ENCODE assay signal across 20 mouse cellular contexts in the genomic region with DNA sequence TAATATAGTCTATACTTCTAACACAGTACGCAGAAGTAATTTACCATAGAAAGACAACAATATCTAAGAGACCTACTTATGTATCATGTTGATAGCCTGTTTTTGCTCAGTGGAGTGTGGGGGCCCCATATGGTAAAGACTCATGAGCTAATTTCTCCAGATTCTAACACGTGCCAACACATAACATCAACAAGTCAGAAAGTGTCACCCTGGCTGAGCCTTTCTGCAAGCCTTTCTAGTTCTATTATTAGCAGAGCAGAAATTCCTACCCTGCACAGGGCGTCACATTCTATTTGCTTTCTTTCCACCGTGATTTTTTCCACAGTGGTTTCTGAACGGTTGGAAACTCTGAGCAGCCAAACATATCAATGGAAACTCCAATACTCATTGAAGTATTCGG.
DNase-seq lines count a peak whose midpoint lies in the region; ATAC-seq and TF ChIP-seq lines count a peak whose summit lies in the region.
"Had no signal": no experiment of that assay in that cellular context is flagged by ENCODE, and none has a peak within 500 bp of the region (broad histone marks: within the 10 kb centered on the region; RNA-seq: fewer than 3 reads in every experiment).

No protein-coding gene starts in this region.

- H3K4me3 ChIP-seq in heart, embryonic 10.5 days = no peak overlapping the region
- H3K4me3 ChIP-seq in limb, embryonic 14.5 days (replicated peaks; ENCODE audit: low read length) = no peak overlapping the region
- no peak overlapping the region for H3K4me3 ChIP-seq in limb, embryonic 10.5 days
- no peak overlapping the region for H3K4me3 ChIP-seq in heart, embryonic 14.5 days (ENCODE audit: control insufficient read depth in 1 of 2, insufficient read depth in 1 of 2, low read depth in 1 of 2, low read length in 2 of 2)
- H3K4me3 ChIP-seq: embryonic facial prominence, embryonic 15.5 days; erythroblast, embryonic 14.5 days; forebrain, embryonic 10.5 days; intestine, embryonic 15.5 days had no signal

- TF ChIP-seq POLR2A in limb, embryonic 14.5 days (IDR thresholded peaks at IDR 0.05; ENCODE audit: borderline replicate concordance, extremely low read depth, insufficient read depth, insufficient read length) = no peak

- H3K27ac ChIP-seq in heart, embryonic 10.5 days = peak overlapping the region; percentile 67; the same call in 1 of the 2 replicates
- no peak overlapping the region for H3K27ac ChIP-seq in limb, embryonic 14.5 days (replicated peaks; ENCODE audit: low read depth, low read length)
- no peak overlapping the region for H3K27ac ChIP-seq in limb, embryonic 10.5 days
- peak overlapping the region; percentile 68 to 71 for H3K27ac ChIP-seq in heart, embryonic 14.5 days (replicated peaks in 1 of 2; ENCODE audit: control insufficient read depth in 1 of 2, insufficient read depth in 1 of 2, low read depth in 2 of 2, low read length in 2 of 2)
- H3K27ac ChIP-seq: embryonic facial prominence, embryonic 15.5 days; forebrain, embryonic 10.5 days; hindbrain, embryonic 14.5 days; intestine, embryonic 15.5 days had no signal

- no peak for DNase-seq in heart, embryonic 10.5 days (ENCODE audit: low spot score)
- no peak for DNase-seq in heart, adult 11 months
- DNase-seq in limb, embryonic 14.5 days (ENCODE audit: low spot score) = no peak
- DNase-seq in limb, embryonic 10.5 days (ENCODE audit: low spot score) = no peak
- peak; percentile 19 to 22 for DNase-seq in heart, postnatal 10 days
- no peak for DNase-seq in testis, postnatal 10 days (ENCODE audit: low spot score)
- DNase-seq in cerebellum, adult 9-10 months = no peak
- DNase-seq: adrenal gland, adult 8-10 months; cerebellum, adult 2 months; cerebellum, postnatal 14 days; gastrocnemius, postnatal 36 days; kidney, adult 18-20 months had no signal

- peak overlapping the region; percentile 11; the same call in 1 of the 2 replicates for H3K4me2 ChIP-seq in limb, embryonic 14.5 days (replicated peaks; ENCODE audit: low read depth, low read length, severe bottlenecking)
- H3K4me2 ChIP-seq in heart, embryonic 14.5 days (ENCODE audit: low read length) = peak overlapping the region; percentile 63
- H3K4me2 ChIP-seq: embryonic facial prominence, embryonic 15.5 days; hindbrain, embryonic 14.5 days; intestine, embryonic 15.5 days had no signal

- intact Hi-C loops in heart, postnatal 10 days (cut with DNase I) = no loop called here

- H3K27me3 ChIP-seq in heart, embryonic 10.5 days (ENCODE audit: insufficient read depth, poor library complexity, severe bottlenecking) = no peaks in the 10 kb centered on the region
- no peaks in the 10 kb centered on the region for H3K27me3 ChIP-seq in limb, embryonic 14.5 days (ENCODE audit: control insufficient read depth, insufficient read depth, low read length)
- no peaks in the 10 kb centered on the region for H3K27me3 ChIP-seq in limb, embryonic 10.5 days (ENCODE audit: low read depth, poor library complexity, severe bottlenecking)
- no peaks in the 10 kb centered on the region for H3K27me3 ChIP-seq in heart, embryonic 14.5 days (ENCODE audit: control insufficient read depth, insufficient read depth, low read length)
- H3K27me3 ChIP-seq: embryonic facial prominence, embryonic 15.5 days; intestine, embryonic 15.5 days had no signal

- no peaks in the 10 kb centered on the region for H3K9me3 ChIP-seq in heart, embryonic 10.5 days
- H3K9me3 ChIP-seq in limb, embryonic 14.5 days (ENCODE audit: control insufficient read depth, low read length) = no peaks in the 10 kb centered on the region
- H3K9me3 ChIP-seq in limb, embryonic 10.5 days (replicated peaks) = no peaks in the 10 kb centered on the region
- no peaks in the 10 kb centered on the region for H3K9me3 ChIP-seq in heart, embryonic 14.5 days (ENCODE audit: control insufficient read depth, low read length)
- H3K9me3 ChIP-seq: embryonic facial prominence, embryonic 15.5 days; forebrain, embryonic 10.5 days; G1E; intestine, embryonic 15.5 days had no signal

- no peaks in the 10 kb centered on the region for H3K36me3 ChIP-seq in heart, embryonic 10.5 days
- no peaks in the 10 kb centered on the region for H3K36me3 ChIP-seq in limb, embryonic 14.5 days (ENCODE audit: control insufficient read depth, insufficient read depth, low read length)
- H3K36me3 ChIP-seq in limb, embryonic 10.5 days = no peaks in the 10 kb centered on the region
- H3K36me3 ChIP-seq in heart, embryonic 14.5 days (ENCODE audit: control insufficient read depth, insufficient read depth, low read length) = no peaks in the 10 kb centered on the region
- H3K36me3 ChIP-seq: embryonic facial prominence, embryonic 15.5 days; forebrain, embryonic 10.5 days; G1E; intestine, embryonic 15.5 days had no signal

- H3K9ac ChIP-seq in limb, embryonic 14.5 days (ENCODE audit: low read depth, low read length, severe bottlenecking) = no peak overlapping the region
- H3K9ac ChIP-seq in heart, embryonic 14.5 days (ENCODE audit: low read length) = peak overlapping the region; percentile 60
- H3K9ac ChIP-seq: embryonic facial prominence, embryonic 15.5 days; hindbrain, embryonic 14.5 days; intestine, embryonic 15.5 days had no signal

- peaks cover 26% of the 10 kb centered on the region for H3K4me1 ChIP-seq in heart, embryonic 10.5 days
- H3K4me1 ChIP-seq in limb, embryonic 14.5 days (ENCODE audit: control insufficient read depth, insufficient read depth, low read length) = peaks cover 4% of the 10 kb centered on the region; the same call in 1 of the 2 replicates
- H3K4me1 ChIP-seq in limb, embryonic 10.5 days = peaks cover 22% of the 10 kb centered on the region
- H3K4me1 ChIP-seq in heart, embryonic 14.5 days (ENCODE audit: control insufficient read depth in 2 of 2, insufficient read depth in 2 of 2, low read length in 2 of 2) = peaks cover 11 to 20% of the 10 kb centered on the region in 2 experiments
- H3K4me1 ChIP-seq: embryonic facial prominence, embryonic 15.5 days had no signal

- 45% methylated on average over 6 of the region's 6 CpGs for WGBS in heart, embryonic 10.5 days
- WGBS in limb, embryonic 14.5 days = 72% methylated on average over 6 of the region's 6 CpGs
- 90% methylated on average over 6 of the region's 6 CpGs for WGBS in limb, embryonic 10.5 days
- WGBS in heart, embryonic 14.5 days = 18% methylated on average over 6 of the region's 6 CpGs

- no peak for ATAC-seq in limb, embryonic 14.5 days (ENCODE audit: low FRiP score, low read depth)
- ATAC-seq in heart, embryonic 14.5 days (ENCODE audit: insufficient number of reproducible peaks, insufficient read depth, low FRiP score, low read depth) = peak; percentile 76
- ATAC-seq: forebrain, embryonic 14.5 days; intestine, embryonic 15.5 days had no signal

Comparison
In these comparisons a context has a peak if more than half of its experiments do, and no peak if none do; other contexts are left out.
1. DNase-seq: peak in heart, postnatal 10 days (2 of 2); none in heart, embryonic 10.5 days (single experiment), heart, adult 11 months (single experiment), limb, embryonic 14.5 days (single experiment), limb, embryonic 10.5 days (single experiment), testis, postnatal 10 days (single experiment) and cerebellum, adult 9-10 months (single experiment).
2. H3K27ac ChIP-seq: peak in heart, embryonic 10.5 days (single experiment) and heart, embryonic 14.5 days (2 of 2); none in limb, embryonic 14.5 days (single experiment) and limb, embryonic 10.5 days (single experiment).